Mouse (Mus musculus): ENCODE measurements around the gene Mfap3l.

DNA sequence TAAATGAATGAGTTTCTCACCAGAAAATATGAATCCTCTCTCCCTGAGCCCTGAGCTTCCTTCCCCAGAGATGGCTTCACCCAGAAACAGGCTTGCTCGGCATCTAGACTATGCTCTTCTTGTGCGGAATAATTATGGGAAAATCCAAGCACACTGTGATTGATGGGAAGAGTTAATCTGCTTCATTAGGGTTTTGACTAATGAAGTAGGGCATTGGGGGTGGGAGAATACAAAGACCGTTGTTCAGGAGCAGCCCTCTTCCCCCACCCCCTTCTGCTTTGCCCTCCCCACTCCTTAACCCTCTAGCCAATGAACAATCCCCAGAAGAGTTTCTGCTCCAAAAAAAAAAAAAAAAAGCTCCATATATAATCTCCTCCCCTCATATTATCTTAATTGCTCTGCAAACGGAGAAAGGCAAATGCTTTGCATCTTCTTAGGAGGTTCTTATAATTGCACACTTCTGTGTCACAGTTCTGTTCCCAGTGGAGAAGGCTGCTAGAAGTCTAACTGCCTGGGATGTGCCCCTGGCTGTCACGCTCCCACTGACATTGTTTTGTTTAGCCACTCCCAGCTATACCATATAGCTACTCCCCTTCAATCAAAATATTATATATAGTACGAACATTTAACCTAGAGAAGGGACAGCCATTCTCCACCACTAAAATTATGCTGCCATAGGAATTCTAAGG is 24.9 kb downstream of the Mfap3l start:
- TF ChIP-seq CTCF (IDR thresholded peaks at IDR 0.05; ENCODE audit: low read depth, low read length) (no peak), POLR2A (IDR thresholded peaks at IDR 0.05; ENCODE audit: extremely low read depth, insufficient read depth, low read length) (no peak)
